Mouse (Mus musculus): ENCODE data around the gene Smc1b. TPM values are rescaled to one million over a fixed set of nuclear protein-coding genes. Genes with fewer than 3 reads are reported as not detected.
A peak's percentile ranks its signal among the peaks of the same experiment; 100 is the strongest.

Gene Smc1b
- 0.04 and 5.2 TPM in 2 replicates for total RNA-seq (2014; rRNA removed)
- polyA plus RNA-seq (2015; fragmentation: Nextera tagmentation; extraction: Ambion mirVana) = 0.24 and 0.30 TPM in 2 replicates

DNA sequence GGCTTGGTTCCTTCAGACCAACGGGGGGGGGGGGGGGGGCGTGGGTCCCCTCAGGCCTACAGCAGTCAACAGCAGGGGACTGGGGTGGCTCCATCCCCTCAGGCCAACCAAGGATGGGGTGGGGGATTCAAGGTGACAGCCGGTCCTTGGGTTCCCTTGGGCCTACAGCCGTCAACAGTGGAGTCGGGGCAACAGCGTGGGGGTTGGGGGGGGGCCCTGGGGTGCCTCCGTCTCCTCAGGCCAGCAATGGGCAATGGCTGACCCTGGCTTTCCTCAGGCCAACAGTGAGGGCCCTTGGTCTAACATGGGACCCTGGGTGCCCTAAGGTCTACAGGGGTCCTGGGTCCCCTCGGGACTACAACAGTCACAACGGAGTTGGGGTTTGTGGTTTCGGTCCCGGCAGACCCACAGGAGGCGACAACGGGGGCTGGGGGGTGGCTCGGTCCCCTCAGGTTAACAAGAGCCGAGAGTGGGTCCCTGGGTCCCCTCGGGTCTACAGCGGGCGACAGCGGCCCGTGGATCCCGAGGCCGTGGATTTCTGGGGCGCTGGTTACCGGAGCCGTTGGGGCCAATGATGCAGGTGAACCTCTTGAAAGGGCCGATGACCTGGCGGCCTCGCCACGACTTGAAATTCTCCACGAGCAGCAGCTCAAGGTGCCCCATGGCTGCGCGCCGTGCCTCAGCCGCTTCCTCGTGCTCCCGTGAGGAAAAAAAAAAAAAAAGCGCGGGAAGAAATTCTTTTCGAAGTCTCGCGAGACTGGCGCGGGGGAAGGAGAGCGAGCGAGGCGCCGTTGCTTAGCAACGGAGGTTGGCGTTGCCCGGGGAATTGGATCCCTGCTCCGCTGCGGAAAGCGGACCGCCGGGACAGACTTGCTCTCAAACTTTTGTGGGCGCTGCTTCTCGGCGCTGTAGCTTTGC is at the start of gene Smc1b, which contains the start of gene Ribc2:
Smc1b (minus strand) TSS at position 690 of the 918 bp plus-strand sequence.
Ribc2 (plus strand) TSS at position 804 of the 918 bp plus-strand sequence.
- H3K9me3 ChIP-seq (ENCODE audit: low read length) = no peaks in the 10 kb centered on the region
- peak; percentile 55; the same call in 1 of the 2 replicates for ATAC-seq
- H3K9ac ChIP-seq (replicated peaks; ENCODE audit: low read length) = peak within 1 kb of the TSS; percentile 44; the same call in 1 of the 2 replicates
- DNase-seq (ENCODE audit: low spot score) = peak; percentile 96
- peak within 1 kb of the TSS; percentile 40 for H3K4me3 ChIP-seq (ENCODE audit: low read length)
- H3K4me2 ChIP-seq (ENCODE audit: low read depth, low read length) = peak within 1 kb of the TSS; percentile 65
- H3K27me3 ChIP-seq (ENCODE audit: insufficient read depth, low read length) = no peaks in the 10 kb centered on the region
- 36% methylated on average over 50 of the region's 58 CpGs for whole genome bisulfite sequencing
- TF ChIP-seq CTCF (IDR thresholded peaks at IDR 0.05; ENCODE audit: low read depth) = no peak
- H3K36me3 ChIP-seq (ENCODE audit: insufficient read depth, low read length) = no peaks in the 10 kb centered on the region
- H3K4me1 ChIP-seq (ENCODE audit: insufficient read depth, low read length) = peaks cover 9% of the 10 kb centered on the region; the same call in 1 of the 2 replicates
- H3K27ac ChIP-seq = no peak within 1 kb of the TSS

DNA sequence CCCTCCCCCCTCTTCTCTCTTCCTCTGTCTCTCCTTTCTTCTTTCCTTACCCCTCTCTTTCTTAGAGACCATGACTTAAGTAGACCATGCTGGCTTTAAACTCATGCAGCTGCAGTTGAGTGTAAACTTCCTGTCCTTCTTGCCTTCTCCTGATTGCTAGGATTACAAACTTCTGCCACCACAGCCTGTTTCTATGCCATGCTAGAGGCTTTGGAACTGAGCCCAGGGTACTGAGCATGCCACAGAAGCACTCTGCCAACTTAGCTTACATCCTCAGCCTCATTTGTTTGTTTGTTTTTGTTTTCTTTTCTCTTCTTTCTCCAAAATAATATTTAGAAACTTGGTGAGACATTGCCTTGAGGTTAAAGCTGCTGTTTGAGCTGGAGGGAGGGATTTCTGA is 48.6 kb upstream of the Smc1b start:
- DNase-seq (ENCODE audit: low spot score) (peak; percentile 51), ATAC-seq (no peak)
- TF ChIP-seq CTCF (IDR thresholded peaks at IDR 0.05; ENCODE audit: low read depth) = no peak
- no peak overlapping the region for H3K4me2 ChIP-seq (ENCODE audit: low read depth, low read length)
- no peak overlapping the region for H3K9ac ChIP-seq (replicated peaks; ENCODE audit: low read length)
- no peaks in the 10 kb centered on the region for H3K9me3 ChIP-seq (ENCODE audit: low read length)
- H3K36me3 ChIP-seq (ENCODE audit: insufficient read depth, low read length) = no peaks in the 10 kb centered on the region
- H3K4me3 ChIP-seq (ENCODE audit: low read length) = no peak overlapping the region
- no peaks in the 10 kb centered on the region for H3K4me1 ChIP-seq (ENCODE audit: insufficient read depth, low read length)
- H3K27me3 ChIP-seq (ENCODE audit: insufficient read depth, low read length) = no peaks in the 10 kb centered on the region
- no peak overlapping the region for H3K27ac ChIP-seq

DNA sequence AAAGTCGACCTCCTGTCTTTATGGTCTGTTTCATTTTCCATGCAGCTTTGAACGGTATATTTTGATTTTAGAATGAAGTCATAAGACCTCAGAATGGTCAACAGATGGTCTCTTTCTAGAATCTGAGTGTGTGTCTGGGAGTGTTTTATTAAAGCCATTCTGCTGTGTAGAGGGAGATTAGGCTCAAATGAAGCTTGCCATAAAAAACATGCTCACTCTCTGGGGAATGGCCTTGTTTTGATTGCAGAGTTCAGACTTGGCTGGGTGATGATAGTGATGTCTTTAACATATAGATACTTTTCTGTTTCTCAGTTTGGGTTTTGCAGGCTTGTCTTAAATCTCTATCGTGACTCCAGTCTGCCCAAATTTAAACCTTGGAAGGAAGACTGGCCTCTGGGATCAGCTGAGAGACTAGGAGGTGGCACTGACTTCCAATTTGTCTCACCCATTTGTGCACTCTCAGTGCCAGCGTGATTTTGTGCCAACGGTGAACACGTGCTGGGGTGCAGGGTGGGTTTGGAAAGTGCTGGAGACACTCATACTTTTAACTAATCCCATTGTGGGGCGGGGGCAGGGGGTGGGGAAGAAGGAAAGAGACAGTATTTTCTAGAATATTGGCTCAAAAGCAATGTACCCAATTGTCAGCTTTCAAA is 47.9 kb upstream of the Smc1b start:
- H3K4me3 ChIP-seq (ENCODE audit: low read length) = no peak overlapping the region
- no peak overlapping the region for H3K9ac ChIP-seq (replicated peaks; ENCODE audit: low read length)
- H3K36me3 ChIP-seq (ENCODE audit: insufficient read depth, low read length) = no peaks in the 10 kb centered on the region
- no peaks in the 10 kb centered on the region for H3K9me3 ChIP-seq (ENCODE audit: low read length)
- H3K27me3 ChIP-seq (ENCODE audit: insufficient read depth, low read length) = no peaks in the 10 kb centered on the region
- H3K4me1 ChIP-seq (ENCODE audit: insufficient read depth, low read length) = no peaks in the 10 kb centered on the region
- DNase-seq (ENCODE audit: low spot score) (peak; percentile 60), ATAC-seq (no peak)
- TF ChIP-seq CTCF (IDR thresholded peaks at IDR 0.05; ENCODE audit: low read depth) = no peak
- H3K27ac ChIP-seq = no peak overlapping the region
- WGBS = 39% methylated on average over 7 of the region's 7 CpGs
- no peak overlapping the region for H3K4me2 ChIP-seq (ENCODE audit: low read depth, low read length)

DNA sequence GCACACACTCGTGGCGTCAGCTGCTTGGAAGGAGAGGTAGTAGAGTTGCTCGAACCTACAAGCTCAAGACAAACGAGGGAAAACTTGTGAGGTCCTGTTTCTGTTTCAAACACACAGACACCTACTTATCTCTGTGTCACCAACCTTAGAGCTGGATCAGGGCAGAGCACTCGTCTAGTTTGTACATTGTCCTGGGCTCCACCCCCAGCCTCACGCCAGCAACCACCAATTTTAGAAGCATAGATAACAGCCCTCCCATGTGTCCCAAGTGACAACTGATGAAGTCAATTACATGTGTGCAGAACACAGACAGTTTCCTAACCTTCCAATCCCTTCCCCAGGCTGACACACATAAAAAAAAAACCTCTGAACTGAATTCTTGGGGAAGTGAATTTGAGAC is 46.4 kb upstream of the Smc1b start:
- Histone ChIP-seq H3K27ac (no peak overlapping the region), H3K36me3 (ENCODE audit: insufficient read depth, low read length) (no peaks in the 10 kb centered on the region), H3K9me3 (ENCODE audit: low read length) (no peaks in the 10 kb centered on the region), H3K27me3 (ENCODE audit: insufficient read depth, low read length) (no peaks in the 10 kb centered on the region), H3K9ac (replicated peaks; ENCODE audit: low read length) (no peak overlapping the region), H3K4me2 (ENCODE audit: low read depth, low read length) (no peak overlapping the region), H3K4me1 (ENCODE audit: insufficient read depth, low read length) (no peaks in the 10 kb centered on the region), H3K4me3 (ENCODE audit: low read length) (no peak overlapping the region)
- DNase-seq (ENCODE audit: low spot score) (no peak), ATAC-seq (no peak)
- 62% methylated on average over 6 of the region's 6 CpGs for WGBS
- no peak for TF ChIP-seq CTCF (IDR thresholded peaks at IDR 0.05; ENCODE audit: low read depth)

DNA sequence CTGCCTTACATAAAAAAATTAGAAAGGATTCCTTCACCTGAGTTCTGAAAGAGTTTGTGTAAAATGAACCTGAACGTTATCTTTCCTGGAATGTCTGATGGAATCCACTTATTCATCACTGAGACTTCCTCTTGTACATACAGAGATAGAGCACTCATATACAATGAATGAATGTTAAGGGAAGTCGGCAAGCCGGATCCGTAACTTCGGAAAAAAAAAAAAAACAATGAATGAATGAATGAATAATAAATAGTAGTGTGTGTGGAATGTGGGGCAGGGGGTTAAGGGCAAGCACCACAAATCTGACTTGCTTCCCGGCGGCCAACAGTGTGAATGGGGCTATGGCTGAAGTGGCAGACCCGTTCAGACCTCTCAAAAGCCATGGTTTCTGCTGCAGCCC is 45.8 kb upstream of the Smc1b start:
- ATAC-seq (no peak), DNase-seq (ENCODE audit: low spot score) (peak; percentile 77)
- Histone ChIP-seq H3K9me3 (ENCODE audit: low read length) (no peaks in the 10 kb centered on the region), H3K36me3 (ENCODE audit: insufficient read depth, low read length) (no peaks in the 10 kb centered on the region), H3K4me3 (ENCODE audit: low read length) (no peak overlapping the region), H3K27ac (no peak overlapping the region), H3K9ac (replicated peaks; ENCODE audit: low read length) (no peak overlapping the region), H3K4me1 (ENCODE audit: insufficient read depth, low read length) (no peaks in the 10 kb centered on the region), H3K27me3 (ENCODE audit: insufficient read depth, low read length) (no peaks in the 10 kb centered on the region), H3K4me2 (ENCODE audit: low read depth, low read length) (no peak overlapping the region)
- 61% methylated on average over 8 of the region's 8 CpGs for WGBS
- no peak for TF ChIP-seq CTCF (IDR thresholded peaks at IDR 0.05; ENCODE audit: low read depth)

DNA sequence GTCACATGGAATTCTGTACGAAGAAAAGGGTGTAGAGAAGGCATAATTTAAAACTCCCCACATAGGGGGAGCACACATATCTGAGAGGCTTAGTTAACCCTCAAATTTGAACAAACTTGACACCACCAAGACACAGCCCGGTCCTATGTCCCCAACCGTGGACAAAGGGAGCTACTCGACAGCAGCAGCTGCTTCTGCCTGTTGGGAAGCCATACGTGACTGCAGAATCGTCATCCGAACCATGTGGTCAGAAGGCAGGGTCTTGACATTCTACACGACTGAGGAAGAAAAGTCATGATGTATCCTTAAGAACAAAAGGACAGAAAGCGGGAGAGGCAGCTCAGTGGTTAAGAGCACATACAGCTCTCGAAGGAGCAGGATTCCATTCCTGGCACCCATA is 42.3 kb upstream of the Smc1b start:
- H3K36me3 ChIP-seq (ENCODE audit: insufficient read depth, low read length) = no peaks in the 10 kb centered on the region
- TF ChIP-seq CTCF (IDR thresholded peaks at IDR 0.05; ENCODE audit: low read depth) = no peak
- H3K4me2 ChIP-seq (ENCODE audit: low read depth, low read length) = no peak overlapping the region
- ATAC-seq (no peak), DNase-seq (ENCODE audit: low spot score) (no peak)
- WGBS = 72% methylated on average over 10 of the region's 10 CpGs
- H3K4me3 ChIP-seq (ENCODE audit: low read length) = no peak overlapping the region
- H3K9ac ChIP-seq (replicated peaks; ENCODE audit: low read length) = no peak overlapping the region
- no peak overlapping the region for H3K27ac ChIP-seq
- H3K4me1 ChIP-seq (ENCODE audit: insufficient read depth, low read length) = no peaks in the 10 kb centered on the region
- no peaks in the 10 kb centered on the region for H3K9me3 ChIP-seq (ENCODE audit: low read length)
- no peaks in the 10 kb centered on the region for H3K27me3 ChIP-seq (ENCODE audit: insufficient read depth, low read length)
